Mouse (Mus musculus): ENCODE data around the gene Mtss1l. TPM values are rescaled to one million over a fixed set of nuclear protein-coding genes. Genes with fewer than 3 reads are reported as not detected.

Mtss1l gene
- 100 and 111 TPM in 2 replicates for polyA plus RNA-seq (2012; rRNA removed)

DNA sequence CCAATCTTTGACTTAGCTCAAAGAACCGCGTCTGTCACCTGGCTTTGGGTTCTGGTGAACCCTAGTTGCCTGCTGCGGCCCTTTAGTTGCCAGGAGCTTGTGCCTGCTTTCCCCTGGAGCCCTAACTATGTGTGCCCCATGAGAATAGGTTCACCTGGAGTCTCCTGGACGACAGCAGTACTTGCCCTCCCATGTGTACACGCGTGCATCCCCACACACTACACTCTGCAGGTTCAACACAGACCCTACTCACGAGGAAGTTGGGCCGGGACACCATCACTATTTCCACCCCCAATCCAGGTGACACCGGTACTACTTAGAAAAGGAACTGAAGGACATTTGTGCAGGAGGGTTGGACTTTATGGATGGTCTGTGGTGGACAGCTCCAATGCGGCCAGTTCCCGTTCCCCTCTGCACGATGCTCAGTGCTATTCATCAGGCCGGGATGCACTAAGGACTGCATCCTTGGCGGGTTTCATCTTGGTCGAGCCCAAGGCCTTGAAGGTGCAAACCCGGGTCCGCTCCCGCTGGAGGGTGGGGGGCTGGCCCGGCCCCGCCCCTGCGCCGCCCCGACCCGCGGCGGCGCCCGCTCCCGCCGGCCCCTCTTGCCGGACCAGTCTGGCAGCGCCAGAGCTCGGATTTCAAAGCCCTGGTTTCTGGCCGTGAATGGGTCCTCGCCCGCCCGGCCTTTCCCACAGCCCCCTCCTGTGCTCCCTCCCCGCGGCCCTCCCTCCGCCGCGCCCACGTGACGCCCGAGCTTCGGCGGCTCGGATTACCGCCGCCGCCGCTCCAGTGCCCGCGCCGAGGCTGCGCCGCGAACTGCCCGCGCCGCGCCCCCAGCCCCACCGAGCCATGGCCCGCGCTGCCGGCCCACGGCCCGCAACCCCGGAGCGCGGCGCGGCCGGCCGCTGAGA lies at the start of gene Mtss1l:
TSS of gene Mtss1l (plus strand) at position 792 of the 914 bp plus-strand sequence.

Other genes starting within 250 kb of the Mtss1l start
- gene Vac14, start 102.9 kb upstream of the Mtss1l start, polyA plus RNA-seq (2012; rRNA removed) = 37.4 and 38.9 TPM in 2 replicates
- 3.3 and 4.1 TPM in 2 replicates for gene Il34, start 84.4 kb downstream of the Mtss1l start, polyA plus RNA-seq (2012; rRNA removed)
- gene Cog4, start 125.1 kb downstream of the Mtss1l start, polyA plus RNA-seq (2012; rRNA removed) = 42.6 and 45.9 TPM in 2 replicates
- 87.9 and 95.3 TPM in 2 replicates for gene Sf3b3, start 125.3 kb downstream of the Mtss1l start, polyA plus RNA-seq (2012; rRNA removed)
- 13.1 and 13.6 TPM in 2 replicates for gene Fuk, start 181.0 kb downstream of the Mtss1l start, polyA plus RNA-seq (2012; rRNA removed)
- 26.0 and 27.0 TPM in 2 replicates for gene St3gal2, start 198.4 kb downstream of the Mtss1l start, polyA plus RNA-seq (2012; rRNA removed)

Measured in central nervous system, embryonic 14 days (tissue).